Mouse (Mus musculus): ENCODE data around the gene Bst2. TPM values are rescaled to one million over a fixed set of nuclear protein-coding genes. Genes with fewer than 3 reads are reported as not detected.

Gene Bst2
- polyA plus RNA-seq, 1 experiment from 2014 or later: 42.0 TPM

GRCm38 (mm10) chr8:71572077-71572476 lies 34.8 kb upstream of the Bst2 start:
- Histone ChIP-seq H3K36me3 (ENCODE audit: control insufficient read depth, insufficient read depth, low read length) (no peaks in the 10 kb centered on the region), H3K4me3 (ENCODE audit: low read length) (no peak overlapping the region), H3K27me3 (replicated peaks; ENCODE audit: control insufficient read depth, insufficient read depth, low read length) (no peaks in the 10 kb centered on the region), H3K4me2 (ENCODE audit: low read depth, low read length) (no peak overlapping the region), H3K4me1 (ENCODE audit: control insufficient read depth, insufficient read depth, low read length) (peaks cover 16% of the 10 kb centered on the region), H3K9me3 (ENCODE audit: control insufficient read depth, low read length) (no peaks in the 10 kb centered on the region), H3K9ac (ENCODE audit: low read depth, low read length) (no peak overlapping the region), H3K27ac (ENCODE audit: low read length) (no peak overlapping the region)
- 79% methylated on average over 2 of the region's 2 CpGs for WGBS
- no peak for ATAC-seq

GRCm38 (mm10) chr8:71570291-71570954 lies 33.2 kb upstream of the Bst2 start:
- WGBS: under 1% methylated on average over 41 of the region's 41 CpGs
- Histone ChIP-seq H3K4me3 (ENCODE audit: low read length) (peak overlapping the region; percentile 73), H3K4me2 (ENCODE audit: low read depth, low read length) (peak overlapping the region; percentile 94), H3K27me3 (replicated peaks; ENCODE audit: control insufficient read depth, insufficient read depth, low read length) (no peaks in the 10 kb centered on the region), H3K9ac (ENCODE audit: low read depth, low read length) (peak overlapping the region; percentile 76), H3K4me1 (ENCODE audit: control insufficient read depth, insufficient read depth, low read length) (peaks cover 16% of the 10 kb centered on the region), H3K9me3 (ENCODE audit: control insufficient read depth, low read length) (no peaks in the 10 kb centered on the region), H3K36me3 (ENCODE audit: control insufficient read depth, insufficient read depth, low read length) (no peaks in the 10 kb centered on the region), H3K27ac (ENCODE audit: low read length) (peak overlapping the region; percentile 76)
- peak; percentile 90 for ATAC-seq

GRCm38 (mm10) chr8:71569366-71570290 lies 32.4 kb upstream of the Bst2 start:
- H3K4me2 ChIP-seq (ENCODE audit: low read depth, low read length): peak overlapping the region; percentile 94
- peak overlapping the region; percentile 76 for H3K9ac ChIP-seq (ENCODE audit: low read depth, low read length)
- ATAC-seq: peak; percentile 82
- H3K27ac ChIP-seq (ENCODE audit: low read length): peak overlapping the region; percentile 91
- H3K36me3 ChIP-seq (ENCODE audit: control insufficient read depth, insufficient read depth, low read length): no peaks in the 10 kb centered on the region
- peaks cover 16% of the 10 kb centered on the region for H3K4me1 ChIP-seq (ENCODE audit: control insufficient read depth, insufficient read depth, low read length)
- H3K9me3 ChIP-seq (ENCODE audit: control insufficient read depth, low read length): no peaks in the 10 kb centered on the region
- WGBS: under 1% methylated on average over 51 of the region's 51 CpGs
- peak overlapping the region; percentile 73 for H3K4me3 ChIP-seq (ENCODE audit: low read length)
- H3K27me3 ChIP-seq (replicated peaks; ENCODE audit: control insufficient read depth, insufficient read depth, low read length): no peaks in the 10 kb centered on the region

- 25% methylated on average over 6 of the region's 6 CpGs for WGBS
- ATAC-seq: no peak
Measured at GRCm38 (mm10) chr8:71568941-71569340, 31.7 kb upstream of the Bst2 start.

GRCm38 (mm10) chr8:71568387-71568937 lies 31.2 kb upstream of the Bst2 start, which contains the start of gene Slc27a1:
Gene Slc27a1, plus strand, starts transcription at chr8:71568882.
- Histone ChIP-seq H3K9me3 (ENCODE audit: control insufficient read depth, low read length) (peaks cover 6% of the 10 kb centered on the region; the same call in 1 of the 2 replicates), H3K4me1 (ENCODE audit: control insufficient read depth, insufficient read depth, low read length) (peaks cover 16% of the 10 kb centered on the region), H3K27ac (ENCODE audit: low read length) (peak within 1 kb of the TSS; percentile 91), H3K27me3 (replicated peaks; ENCODE audit: control insufficient read depth, insufficient read depth, low read length) (no peaks in the 10 kb centered on the region; the same call in 1 of the 2 replicates), H3K9ac (ENCODE audit: low read depth, low read length) (peak within 1 kb of the TSS; percentile 71), H3K4me3 (ENCODE audit: low read length) (peak within 1 kb of the TSS; percentile 73), H3K4me2 (ENCODE audit: low read depth, low read length) (peak within 1 kb of the TSS; percentile 94), H3K36me3 (ENCODE audit: control insufficient read depth, insufficient read depth, low read length) (no peaks in the 10 kb centered on the region)
- 14% methylated on average over 13 of the region's 13 CpGs for WGBS
- no peak for ATAC-seq

More at GRCm38 (mm10) chr8:71568941-71569340, 31.7 kb upstream of the Bst2 start:
- no peaks in the 10 kb centered on the region for H3K36me3 ChIP-seq (ENCODE audit: control insufficient read depth, insufficient read depth, low read length)
- H3K27ac ChIP-seq (ENCODE audit: low read length): 0 out of 2 replicates have a peak overlapping the region, but pooled peaks have one; percentile 91
- peak overlapping the region; percentile 71 for H3K9ac ChIP-seq (ENCODE audit: low read depth, low read length)
- H3K4me2 ChIP-seq (ENCODE audit: low read depth, low read length): peak overlapping the region; percentile 94
- H3K9me3 ChIP-seq (ENCODE audit: control insufficient read depth, low read length): peaks cover 4% of the 10 kb centered on the region; the same call in 1 of the 2 replicates
- peak overlapping the region; percentile 73 for H3K4me3 ChIP-seq (ENCODE audit: low read length)
- no peaks in the 10 kb centered on the region; the same call in 1 of the 2 replicates for H3K27me3 ChIP-seq (replicated peaks; ENCODE audit: control insufficient read depth, insufficient read depth, low read length)
- peaks cover 16% of the 10 kb centered on the region for H3K4me1 ChIP-seq (ENCODE audit: control insufficient read depth, insufficient read depth, low read length)

GRCm38 (mm10) chr8:71567587-71567986 lies 30.3 kb upstream of the Bst2 start:
- peaks cover 23% of the 10 kb centered on the region for H3K4me1 ChIP-seq (ENCODE audit: control insufficient read depth, insufficient read depth, low read length)
- H3K4me2 ChIP-seq (ENCODE audit: low read depth, low read length): no peak overlapping the region
- peaks cover 6% of the 10 kb centered on the region; the same call in 1 of the 2 replicates for H3K9me3 ChIP-seq (ENCODE audit: control insufficient read depth, low read length)
- no peak overlapping the region for H3K4me3 ChIP-seq (ENCODE audit: low read length)
- no peak overlapping the region for H3K9ac ChIP-seq (ENCODE audit: low read depth, low read length)
- H3K36me3 ChIP-seq (ENCODE audit: control insufficient read depth, insufficient read depth, low read length): no peaks in the 10 kb centered on the region
- no peak overlapping the region for H3K27ac ChIP-seq (ENCODE audit: low read length)
- no peak for ATAC-seq
- WGBS: 76% methylated on average over 7 of the region's 7 CpGs
- peaks cover 2% of the 10 kb centered on the region; the same call in 1 of the 2 replicates for H3K27me3 ChIP-seq (replicated peaks; ENCODE audit: control insufficient read depth, insufficient read depth, low read length)

GRCm38 (mm10) chr8:71566501-71566900 lies 29.2 kb upstream of the Bst2 start, which contains the start of gene Nxnl1:
Gene Nxnl1, minus strand, starts transcription at chr8:71566601.
- no peak within 1 kb of the TSS for H3K27ac ChIP-seq (ENCODE audit: low read length)
- peaks cover 11% of the 10 kb centered on the region for H3K27me3 ChIP-seq (replicated peaks; ENCODE audit: control insufficient read depth, insufficient read depth, low read length)
- no peak within 1 kb of the TSS for H3K4me3 ChIP-seq (ENCODE audit: low read length)
- H3K9ac ChIP-seq (ENCODE audit: low read depth, low read length): no peak within 1 kb of the TSS
- no peaks in the 10 kb centered on the region for H3K36me3 ChIP-seq (ENCODE audit: control insufficient read depth, insufficient read depth, low read length)
- H3K4me2 ChIP-seq (ENCODE audit: low read depth, low read length): no peak within 1 kb of the TSS
- peaks cover 6% of the 10 kb centered on the region; the same call in 1 of the 2 replicates for H3K9me3 ChIP-seq (ENCODE audit: control insufficient read depth, low read length)
- WGBS: 71% methylated on average over 3 of the region's 3 CpGs
- H3K4me1 ChIP-seq (ENCODE audit: control insufficient read depth, insufficient read depth, low read length): peaks cover 25% of the 10 kb centered on the region
- ATAC-seq: no peak

- H3K36me3 ChIP-seq (ENCODE audit: control insufficient read depth, insufficient read depth, low read length): no peaks in the 10 kb centered on the region
- no peak overlapping the region for H3K9ac ChIP-seq (ENCODE audit: low read depth, low read length)
- H3K27ac ChIP-seq (ENCODE audit: low read length): no peak overlapping the region
- 92% methylated on average over 4 of the region's 4 CpGs for WGBS
- H3K4me1 ChIP-seq (ENCODE audit: control insufficient read depth, insufficient read depth, low read length): peaks cover 15% of the 10 kb centered on the region
- no peak overlapping the region for H3K4me2 ChIP-seq (ENCODE audit: low read depth, low read length)
- peaks cover 18% of the 10 kb centered on the region for H3K27me3 ChIP-seq (replicated peaks; ENCODE audit: control insufficient read depth, insufficient read depth, low read length)
- no peak overlapping the region for H3K4me3 ChIP-seq (ENCODE audit: low read length)
- H3K9me3 ChIP-seq (ENCODE audit: control insufficient read depth, low read length): peaks cover 6% of the 10 kb centered on the region; the same call in 1 of the 2 replicates
- ATAC-seq: no peak
Measured at GRCm38 (mm10) chr8:71563992-71564391, 26.7 kb upstream of the Bst2 start.

Measured in intestine, embryonic 16.5 days (tissue).